Mouse (Mus musculus): ENCODE results near the gene Slc9a1. TPM values are rescaled to one million over a fixed set of nuclear protein-coding genes. Genes with fewer than 3 reads are reported as not detected.

Slc9a1 gene
- total and polyA plus RNA-seq, 2 experiments from 2014 or later = 10.1 to 16.0 TPM

GRCm38 (mm10) chr4:133339148-133339749, 30.3 kb upstream of the Slc9a1 start:
- Histone ChIP-seq H3K27ac (ENCODE audit: low read depth, low read length) (peak overlapping the region; percentile 62; the same call in 1 of the 2 replicates), H3K4me1 (ENCODE audit: insufficient read depth) (no peaks in the 10 kb centered on the region), H3K27me3 (ENCODE audit: insufficient read depth, low read length) (no peaks in the 10 kb centered on the region), H3K4me3 (ENCODE audit: low read depth, low read length) (peak overlapping the region; percentile 96), H3K36me3 (ENCODE audit: insufficient read depth) (no peaks in the 10 kb centered on the region), H3K9ac (peak overlapping the region; percentile 75), H3K9me3 (ENCODE audit: low read length) (no peaks in the 10 kb centered on the region), H3K4me2 (ENCODE audit: low read depth) (peak overlapping the region; percentile 74)
- DNase-seq (peak; percentile 99), ATAC-seq (peak; percentile 98)
- under 1% methylated on average over 47 of the region's 60 CpGs for WGBS
- no peak for TF ChIP-seq CTCF (IDR thresholded peaks at IDR 0.05; ENCODE audit: low read depth)

GRCm38 (mm10) chr4:133340217-133340616, 29.3 kb upstream of the Slc9a1 start:
- Histone ChIP-seq H3K9ac (no peak overlapping the region), H3K4me1 (ENCODE audit: insufficient read depth) (no peaks in the 10 kb centered on the region), H3K4me3 (ENCODE audit: low read depth, low read length) (no peak overlapping the region), H3K27me3 (ENCODE audit: insufficient read depth, low read length) (no peaks in the 10 kb centered on the region), H3K9me3 (ENCODE audit: low read length) (no peaks in the 10 kb centered on the region), H3K27ac (ENCODE audit: low read depth, low read length) (no peak overlapping the region), H3K36me3 (ENCODE audit: insufficient read depth) (no peaks in the 10 kb centered on the region), H3K4me2 (ENCODE audit: low read depth) (no peak overlapping the region)
- 0 out of 2 replicates have a peak, but pooled peaks have one; percentile 16 for TF ChIP-seq CTCF (IDR thresholded peaks at IDR 0.05; ENCODE audit: low read depth)
- 86% methylated on average over 2 of the region's 2 CpGs for WGBS
- DNase-seq (no peak), ATAC-seq (no peak)

DNA sequence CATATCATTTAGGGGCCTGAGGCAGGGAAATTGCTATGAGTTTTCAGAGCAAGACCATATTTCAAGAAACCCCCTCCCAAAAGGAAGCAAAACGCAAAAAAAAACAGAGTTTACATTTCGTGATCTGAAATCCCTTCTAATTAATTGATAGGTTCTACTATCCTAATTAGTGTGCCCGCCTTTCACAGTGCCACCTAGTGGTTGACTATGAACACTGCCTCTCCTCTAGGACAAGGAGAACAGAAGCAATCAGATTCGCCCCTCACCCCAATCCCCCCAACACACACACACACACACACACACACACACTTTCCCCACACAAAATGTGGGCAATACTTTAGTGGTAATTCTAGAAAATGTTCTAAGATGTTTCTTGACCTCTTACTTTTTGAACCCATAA, 25.4 kb upstream of the Slc9a1 start:
- Histone ChIP-seq H3K4me2 (ENCODE audit: low read depth) (no peak overlapping the region), H3K36me3 (ENCODE audit: insufficient read depth) (no peaks in the 10 kb centered on the region), H3K27ac (ENCODE audit: low read depth, low read length) (no peak overlapping the region), H3K9ac (no peak overlapping the region), H3K4me1 (ENCODE audit: insufficient read depth) (no peaks in the 10 kb centered on the region), H3K27me3 (ENCODE audit: insufficient read depth, low read length) (no peaks in the 10 kb centered on the region; the same call in 1 of the 2 replicates), H3K4me3 (ENCODE audit: low read depth, low read length) (no peak overlapping the region), H3K9me3 (ENCODE audit: low read length) (no peaks in the 10 kb centered on the region)
- ATAC-seq (no peak), DNase-seq (peak; percentile 67)
- 5% methylated on average over 4 of the region's 4 CpGs for WGBS
- peak; percentile 86 for TF ChIP-seq CTCF (IDR thresholded peaks at IDR 0.05; ENCODE audit: low read depth)

GRCm38 (mm10) chr4:133345702-133346101, 23.8 kb upstream of the Slc9a1 start:
- no peak overlapping the region for H3K4me3 ChIP-seq (ENCODE audit: low read depth, low read length)
- H3K36me3 ChIP-seq (ENCODE audit: insufficient read depth) = no peaks in the 10 kb centered on the region
- H3K9ac ChIP-seq = no peak overlapping the region
- H3K4me2 ChIP-seq (ENCODE audit: low read depth) = no peak overlapping the region
- H3K9me3 ChIP-seq (ENCODE audit: low read length) = no peaks in the 10 kb centered on the region
- no peak for ATAC-seq
- 86% methylated on average over 6 of the region's 6 CpGs for WGBS
- DNase-seq = no peak
- H3K27ac ChIP-seq (ENCODE audit: low read depth, low read length) = no peak overlapping the region
- TF ChIP-seq CTCF (IDR thresholded peaks at IDR 0.05; ENCODE audit: low read depth) = peak; percentile 16; the same call in 1 of the 2 replicates
- no peaks in the 10 kb centered on the region for H3K4me1 ChIP-seq (ENCODE audit: insufficient read depth)
- H3K27me3 ChIP-seq (ENCODE audit: insufficient read depth, low read length) = no peaks in the 10 kb centered on the region; the same call in 1 of the 2 replicates

GRCm38 (mm10) chr4:133346577-133346976, 22.9 kb upstream of the Slc9a1 start:
- Histone ChIP-seq H3K27ac (ENCODE audit: low read depth, low read length) (no peak overlapping the region), H3K36me3 (ENCODE audit: insufficient read depth) (no peaks in the 10 kb centered on the region), H3K9ac (no peak overlapping the region), H3K9me3 (ENCODE audit: low read length) (no peaks in the 10 kb centered on the region), H3K4me3 (ENCODE audit: low read depth, low read length) (no peak overlapping the region), H3K4me1 (ENCODE audit: insufficient read depth) (no peaks in the 10 kb centered on the region), H3K4me2 (ENCODE audit: low read depth) (no peak overlapping the region), H3K27me3 (ENCODE audit: insufficient read depth, low read length) (no peaks in the 10 kb centered on the region; the same call in 1 of the 2 replicates)
- 76% methylated on average over 4 of the region's 4 CpGs for WGBS
- no peak for ATAC-seq
- DNase-seq = no peak
- TF ChIP-seq CTCF (IDR thresholded peaks at IDR 0.05; ENCODE audit: low read depth) = no peak

GRCm38 (mm10) chr4:133347624-133348023, 21.9 kb upstream of the Slc9a1 start:
- no peaks in the 10 kb centered on the region; the same call in 1 of the 2 replicates for H3K27me3 ChIP-seq (ENCODE audit: insufficient read depth, low read length)
- DNase-seq (no peak), ATAC-seq (no peak)
- WGBS = 70% methylated on average over 4 of the region's 4 CpGs
- H3K4me2 ChIP-seq (ENCODE audit: low read depth) = no peak overlapping the region
- H3K36me3 ChIP-seq (ENCODE audit: insufficient read depth) = no peaks in the 10 kb centered on the region
- H3K9me3 ChIP-seq (ENCODE audit: low read length) = no peaks in the 10 kb centered on the region
- no peak for TF ChIP-seq CTCF (IDR thresholded peaks at IDR 0.05; ENCODE audit: low read depth)
- no peak overlapping the region for H3K9ac ChIP-seq
- H3K4me3 ChIP-seq (ENCODE audit: low read depth, low read length) = no peak overlapping the region
- no peaks in the 10 kb centered on the region for H3K4me1 ChIP-seq (ENCODE audit: insufficient read depth)
- H3K27ac ChIP-seq (ENCODE audit: low read depth, low read length) = no peak overlapping the region

- Histone ChIP-seq H3K27ac (ENCODE audit: low read depth, low read length) (no peak overlapping the region), H3K9me3 (ENCODE audit: low read length) (no peaks in the 10 kb centered on the region), H3K9ac (no peak overlapping the region), H3K4me3 (ENCODE audit: low read depth, low read length) (no peak overlapping the region), H3K36me3 (ENCODE audit: insufficient read depth) (no peaks in the 10 kb centered on the region), H3K4me2 (ENCODE audit: low read depth) (no peak overlapping the region), H3K4me1 (ENCODE audit: insufficient read depth) (no peaks in the 10 kb centered on the region), H3K27me3 (ENCODE audit: insufficient read depth, low read length) (no peaks in the 10 kb centered on the region; the same call in 1 of the 2 replicates)
- no peak for DNase-seq
- no peak for ATAC-seq
- 91% methylated on average over 5 of the region's 5 CpGs for WGBS
- no peak for TF ChIP-seq CTCF (IDR thresholded peaks at IDR 0.05; ENCODE audit: low read depth)
These were observed 21.3 kb upstream of the Slc9a1 start for GRCm38 (mm10) chr4:133348051-133348775.
